Mouse (Mus musculus) neural tube, embryonic 15.5 days (tissue): Measurements from ENCODE around the gene Mapk8ip1. TPM values are rescaled to one million over a fixed set of nuclear protein-coding genes. Genes with fewer than 3 reads are reported as not detected.

Experiments
- ATAC-seq: fragments of 200-750 bp; cut with Nextera tagmentation; 2 replicates; pipeline ENCODE4 v1.8.0; 2017; ENCODE audit warnings: mild to moderate bottlenecking, moderate TSS enrichment, moderate library complexity; ENCODE audit not compliant: low FRiP score
- H3K27ac ChIP-seq: fragments of 300-500 bp; sonication (generic); replicated peaks from 2 replicates; pipeline ENCODE4 v1.5.1; 2015; ENCODE audit warnings: mild to moderate bottlenecking, inconsistent platforms
- H3K27me3 ChIP-seq: fragments of 300-500 bp; sonication (generic); replicated peaks from 2 replicates; pipeline ENCODE4 v1.6.1; 2015; ENCODE audit warnings: inconsistent platforms
- H3K36me3 ChIP-seq: fragments of 300-500 bp; sonication (generic); 2 replicates; pipeline ENCODE4 v1.6.1; 2015; ENCODE audit warnings: inconsistent platforms
- H3K4me1 ChIP-seq: fragments of 300-500 bp; sonication (generic); 2 replicates; pipeline ENCODE4 v1.6.1; 2015; ENCODE audit warnings: inconsistent platforms
- H3K4me2 ChIP-seq: fragments of 300-500 bp; sonication (generic); 2 replicates; pipeline ENCODE4 v1.6.1; 2015; ENCODE audit warnings: inconsistent platforms, mild to moderate bottlenecking, moderate library complexity
- H3K4me3 ChIP-seq: fragments of 300-500 bp; sonication (generic); replicated peaks from 2 replicates; pipeline ENCODE4 v1.5.1; 2015; ENCODE audit warnings: mild to moderate bottlenecking, inconsistent platforms
- H3K9ac ChIP-seq: fragments of 300-500 bp; sonication (generic); replicated peaks from 2 replicates; pipeline ENCODE4 v1.6.1; 2015; ENCODE audit warnings: mild to moderate bottlenecking, inconsistent platforms
- H3K9me3 ChIP-seq: fragments of 300-500 bp; sonication (generic); replicated peaks from 2 replicates; pipeline ENCODE4 v1.6.1; 2016; ENCODE audit warnings: inconsistent platforms
- WGBS: fragments of 180-500 bp; shearing (Covaris S2); methylation state at CpG from one replicate; pipeline ENCODE4 v1.1.7; 2015; ENCODE audit warnings: mixed read lengths; 5-methylcytosine and 5-hydroxymethylcytosine counted together
- polyA plus RNA-seq: library from polyadenylated mRNA; unstranded; fragments of >200 nt; fragmentation: Nextera tagmentation; extraction: Ambion mirVana; gene quantifications from 2 replicates; pipeline ENCODE4 v1.2.1, GENCODE M21; 2015

Mapk8ip1 gene
- polyA plus RNA-seq, 1 experiment from 2014 or later = 169 TPM

DNA sequence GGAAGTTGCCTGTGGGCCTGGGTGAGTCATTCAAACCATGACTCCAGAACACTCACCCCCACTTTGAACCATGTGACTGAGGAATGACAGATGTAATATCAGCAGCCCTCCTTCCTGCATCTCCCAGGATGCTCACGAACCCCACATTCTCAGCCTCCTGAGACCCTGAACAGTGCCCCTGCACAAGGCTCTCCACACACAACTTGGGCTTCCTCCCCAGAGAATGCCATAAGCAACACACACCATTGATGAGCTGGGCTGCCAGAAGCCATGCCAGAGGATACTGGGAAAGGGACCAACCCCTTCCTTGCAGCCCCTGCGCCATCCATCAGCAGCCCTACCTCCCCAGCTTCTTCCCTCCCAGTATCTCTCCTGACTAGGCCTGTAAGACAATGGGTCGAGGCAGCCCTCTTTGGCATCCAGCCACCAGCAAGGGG, 13.0 kb downstream of the Mapk8ip1 start:
- peaks cover 46% of the 10 kb centered on the region for H3K36me3 ChIP-seq
- peak overlapping the region; percentile 84 for H3K9ac ChIP-seq
- H3K4me1 ChIP-seq = peaks cover 63% of the 10 kb centered on the region
- H3K9me3 ChIP-seq = no peaks in the 10 kb centered on the region
- H3K4me2 ChIP-seq = peak overlapping the region; percentile 87
- peak overlapping the region; percentile 74 for H3K4me3 ChIP-seq
- no peak for ATAC-seq
- H3K27ac ChIP-seq = peak overlapping the region; percentile 83
- WGBS = 30% methylated on average over 3 of the region's 3 CpGs
- no peaks in the 10 kb centered on the region for H3K27me3 ChIP-seq

DNA sequence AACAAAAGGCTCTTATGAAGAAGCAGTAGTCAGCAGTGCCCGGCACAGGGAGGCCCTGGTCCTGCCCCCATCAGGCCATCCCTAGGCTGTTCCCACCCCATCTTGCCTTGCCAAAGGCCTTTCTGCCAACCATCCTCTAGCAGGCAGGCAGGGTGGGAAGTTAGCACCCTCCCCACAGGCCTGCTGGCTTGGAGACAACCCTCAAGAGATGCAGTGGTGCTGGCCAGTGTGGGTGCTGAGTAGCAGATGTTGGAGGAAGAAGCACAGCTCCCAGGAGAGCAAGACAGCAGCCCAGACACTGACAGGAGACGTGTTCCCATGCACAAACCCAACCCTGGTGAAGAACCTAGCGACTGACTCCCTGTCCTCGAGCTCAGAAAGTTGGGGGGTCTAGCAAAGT, 13.4 kb downstream of the Mapk8ip1 start:
- Histone ChIP-seq H3K27me3 (no peaks in the 10 kb centered on the region), H3K4me1 (peaks cover 59% of the 10 kb centered on the region), H3K4me2 (peak overlapping the region; percentile 87), H3K9me3 (no peaks in the 10 kb centered on the region), H3K27ac (peak overlapping the region; percentile 83; the same call in 1 of the 2 replicates), H3K36me3 (peaks cover 50% of the 10 kb centered on the region), H3K4me3 (peak overlapping the region; percentile 74), H3K9ac (peak overlapping the region; percentile 84)
- ATAC-seq = no peak
- whole genome bisulfite sequencing = 64% methylated on average over 4 of the region's 4 CpGs

DNA sequence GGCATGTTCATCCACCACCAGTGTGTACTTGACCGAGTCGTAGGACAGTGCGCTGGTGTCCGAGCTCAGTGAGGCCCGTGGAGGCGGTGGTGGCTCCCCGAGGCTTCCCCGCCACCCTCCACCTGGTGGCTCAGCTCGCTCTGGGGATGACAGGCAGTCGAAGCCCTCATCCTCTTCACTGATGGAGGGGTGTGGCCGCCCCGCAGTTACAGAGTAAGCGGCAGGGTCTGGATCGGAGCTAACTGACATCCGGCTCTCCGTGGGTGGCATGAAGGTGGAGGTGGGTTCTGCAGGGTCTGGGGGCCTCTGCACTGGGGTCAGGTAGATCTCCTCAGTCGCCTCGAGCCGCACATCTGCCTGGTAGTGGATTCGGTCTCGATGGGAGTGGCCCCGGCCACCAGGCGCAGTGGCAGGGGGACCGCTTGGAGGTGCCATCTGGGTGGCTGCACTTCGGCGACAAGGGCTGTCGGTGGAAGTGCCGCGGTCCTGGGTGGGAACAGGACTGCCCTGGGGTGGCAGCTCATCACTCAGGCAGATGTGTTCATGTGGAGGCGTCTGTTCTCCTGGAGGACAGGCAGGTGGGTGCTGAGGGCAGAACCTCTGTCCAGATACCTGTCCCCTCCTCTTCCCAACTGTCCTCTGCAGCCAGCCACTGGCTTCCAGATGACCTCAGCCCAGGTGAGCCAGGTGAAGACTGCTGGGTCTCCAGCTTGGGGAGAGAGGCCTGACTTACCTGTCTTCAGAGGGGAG, 14.1 kb downstream of the Mapk8ip1 start:
- Histone ChIP-seq H3K27me3 (no peaks in the 10 kb centered on the region), H3K9ac (peak overlapping the region; percentile 84; the same call in 1 of the 2 replicates), H3K9me3 (no peaks in the 10 kb centered on the region), H3K27ac (no peak overlapping the region), H3K36me3 (peaks cover 57% of the 10 kb centered on the region), H3K4me2 (peak overlapping the region; percentile 87), H3K4me1 (peaks cover 52% of the 10 kb centered on the region), H3K4me3 (no peak overlapping the region)
- 94% methylated on average over 30 of the region's 30 CpGs for WGBS
- no peak for ATAC-seq

DNA sequence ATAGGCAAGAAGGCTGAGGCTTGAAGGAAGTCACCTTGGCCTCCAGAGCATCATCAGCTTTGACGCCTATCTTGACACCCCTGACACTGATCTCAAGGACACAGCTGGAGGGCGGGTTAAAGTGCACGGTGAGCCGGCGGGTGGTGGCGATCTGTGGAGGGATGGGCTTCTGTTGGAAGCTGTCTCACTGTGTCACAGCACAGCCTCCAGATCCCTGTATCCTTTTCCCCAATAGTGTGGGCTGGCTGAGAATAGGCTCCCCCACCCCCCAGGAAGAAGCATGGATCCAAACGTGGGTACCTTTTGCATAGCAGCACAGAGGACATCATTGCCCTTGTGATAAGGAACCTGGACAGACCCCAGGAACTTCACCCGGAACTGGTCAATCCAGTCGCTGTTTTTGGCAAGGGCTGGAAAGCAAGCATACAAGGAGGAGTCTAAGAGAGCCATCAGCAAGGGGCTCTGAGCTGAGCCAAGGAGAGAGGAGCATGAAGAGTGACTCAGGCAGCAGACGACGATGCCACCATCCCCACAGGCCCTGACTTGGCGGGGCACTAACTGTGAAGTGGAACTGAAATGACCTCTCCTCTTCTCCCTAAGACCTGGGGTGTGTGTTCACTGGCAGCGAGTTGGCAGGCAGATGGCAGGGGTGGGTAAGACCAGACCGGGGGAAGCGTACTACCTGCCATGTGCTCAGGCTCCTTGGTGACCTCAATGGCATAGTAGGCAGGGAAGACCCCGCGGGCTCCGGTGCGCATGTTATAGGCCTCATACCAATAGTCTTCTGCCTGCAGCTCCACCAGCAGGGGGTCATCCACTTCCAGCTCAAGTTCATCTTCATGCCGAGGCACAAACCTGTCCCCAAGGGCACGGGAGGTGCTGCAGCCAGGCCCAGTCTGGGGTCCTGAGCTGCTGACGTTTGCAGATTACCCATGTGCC, 15.7 kb downstream of the Mapk8ip1 start:
- Histone ChIP-seq H3K4me3 (no peak overlapping the region), H3K27ac (no peak overlapping the region), H3K36me3 (peaks cover 73% of the 10 kb centered on the region), H3K4me1 (peaks cover 39% of the 10 kb centered on the region), H3K27me3 (no peaks in the 10 kb centered on the region), H3K4me2 (no peak overlapping the region), H3K9ac (no peak overlapping the region), H3K9me3 (no peaks in the 10 kb centered on the region)
- no peak for ATAC-seq
- WGBS = 86% methylated on average over 22 of the region's 22 CpGs

DNA sequence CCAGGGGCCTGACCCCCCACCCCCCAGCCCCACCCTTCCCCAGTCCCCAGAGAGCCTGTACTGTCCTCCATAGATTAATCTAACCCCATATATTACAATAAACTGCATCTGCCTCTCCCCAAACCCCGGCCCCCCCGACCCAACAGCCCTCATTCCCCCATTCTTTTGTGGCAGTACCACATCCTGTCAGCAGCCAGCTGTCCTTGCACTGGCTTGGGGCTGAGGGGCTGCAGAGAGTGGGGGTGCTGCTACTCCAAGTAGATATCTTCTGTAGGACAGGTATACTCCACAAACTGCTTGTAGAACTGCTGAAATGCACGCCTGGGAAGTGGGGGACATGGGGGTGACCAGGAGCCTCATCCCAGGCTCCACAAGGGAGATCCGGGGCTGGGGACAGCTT, 17.0 kb downstream of the Mapk8ip1 start:
- no peak for ATAC-seq
- Histone ChIP-seq H3K4me2 (no peak overlapping the region), H3K27ac (no peak overlapping the region), H3K27me3 (no peaks in the 10 kb centered on the region), H3K9me3 (no peaks in the 10 kb centered on the region), H3K4me1 (peaks cover 29% of the 10 kb centered on the region), H3K4me3 (no peak overlapping the region), H3K36me3 (peaks cover 86% of the 10 kb centered on the region), H3K9ac (no peak overlapping the region)
- 79% methylated on average over 4 of the region's 4 CpGs for WGBS

DNA sequence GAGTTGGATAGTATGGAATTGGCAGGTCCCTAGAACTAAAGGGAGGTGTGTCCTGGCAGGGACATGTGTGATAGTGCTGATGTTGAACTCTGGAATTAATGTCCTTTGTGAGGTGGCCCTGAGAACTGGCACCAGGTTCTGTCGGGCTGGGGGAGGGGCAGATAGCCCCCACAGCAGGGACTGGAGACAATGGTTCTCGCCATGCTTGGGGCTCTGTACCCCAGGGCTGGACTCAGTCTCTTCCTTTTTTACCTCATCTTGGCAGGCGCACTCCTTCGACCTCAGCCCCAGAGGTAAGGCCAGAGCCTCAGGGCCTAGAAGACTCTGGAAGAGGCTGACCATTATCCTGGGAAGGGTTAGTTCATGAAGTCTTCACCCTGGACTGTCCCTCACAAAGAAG, 18.3 kb downstream of the Mapk8ip1 start:
- Histone ChIP-seq H3K36me3 (peaks cover 99% of the 10 kb centered on the region), H3K9ac (no peak overlapping the region), H3K4me3 (no peak overlapping the region), H3K27me3 (no peaks in the 10 kb centered on the region), H3K27ac (no peak overlapping the region), H3K4me1 (peaks cover 17% of the 10 kb centered on the region), H3K9me3 (no peaks in the 10 kb centered on the region), H3K4me2 (no peak overlapping the region)
- 93% methylated on average over 4 of the region's 4 CpGs for WGBS
- no peak for ATAC-seq

- Histone ChIP-seq H3K9ac (no peak within 1 kb of the TSS), H3K4me3 (no peak within 1 kb of the TSS), H3K27me3 (no peaks in the 10 kb centered on the region), H3K4me1 (peaks cover 10% of the 10 kb centered on the region), H3K36me3 (peaks cover 93% of the 10 kb centered on the region), H3K4me2 (no peak within 1 kb of the TSS), H3K27ac (0 out of 2 replicates have a peak within 1 kb of the TSS, but pooled peaks have one; percentile 5), H3K9me3 (no peaks in the 10 kb centered on the region)
- no peak for ATAC-seq
- WGBS = 91% methylated on average over 5 of the region's 5 CpGs
Measured at GRCm38 (mm10) chr2:92381901-92382588, 19.0 kb downstream of the Mapk8ip1 start, which contains the start of gene 1700029I15Rik. 1700029I15Rik (plus strand) TSS chr2:92382538.

GRCm38 (mm10) chr2:92381161-92381560, 19.9 kb downstream of the Mapk8ip1 start:
- H3K9me3 ChIP-seq = no peaks in the 10 kb centered on the region
- no peak overlapping the region for H3K27ac ChIP-seq
- no peak overlapping the region for H3K4me3 ChIP-seq
- H3K27me3 ChIP-seq = no peaks in the 10 kb centered on the region
- no peak overlapping the region for H3K9ac ChIP-seq
- no peak overlapping the region for H3K4me2 ChIP-seq
- peaks cover 84% of the 10 kb centered on the region for H3K36me3 ChIP-seq
- peaks cover 10% of the 10 kb centered on the region for H3K4me1 ChIP-seq
- WGBS = 87% methylated on average over 5 of the region's 5 CpGs
- no peak for ATAC-seq

DNA sequence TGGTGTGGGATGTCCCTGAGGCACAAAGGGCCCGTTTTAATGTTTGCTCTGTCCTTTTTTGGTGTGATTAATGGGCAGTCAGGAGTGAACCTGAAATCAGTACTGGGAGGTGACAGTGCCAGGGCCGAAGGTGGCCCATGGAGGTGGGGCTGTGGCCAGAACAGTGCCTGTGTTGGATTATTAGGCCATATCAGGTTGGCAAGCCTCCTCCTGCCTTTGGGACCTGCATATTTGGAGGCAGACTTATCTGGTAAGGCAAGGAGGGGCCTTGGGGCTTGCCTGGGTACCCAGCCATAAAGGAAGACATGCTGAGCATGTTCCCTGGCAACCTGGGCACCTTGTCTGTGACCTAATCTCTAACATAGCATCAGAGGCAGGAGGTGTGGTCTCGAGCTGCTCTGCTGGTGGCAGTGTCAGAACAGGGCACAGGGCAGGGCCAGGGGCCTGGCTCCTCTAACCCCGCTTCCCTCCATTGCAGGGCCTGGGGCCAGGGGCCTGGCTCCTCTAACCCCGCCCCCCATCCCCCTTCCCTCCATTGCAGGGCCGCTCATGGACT, 20.5 kb downstream of the Mapk8ip1 start:
- Histone ChIP-seq H3K9me3 (no peaks in the 10 kb centered on the region), H3K4me3 (no peak overlapping the region), H3K9ac (no peak overlapping the region), H3K36me3 (peaks cover 78% of the 10 kb centered on the region), H3K27me3 (no peaks in the 10 kb centered on the region), H3K27ac (no peak overlapping the region), H3K4me1 (peaks cover 16% of the 10 kb centered on the region), H3K4me2 (no peak overlapping the region)
- no peak for ATAC-seq
- 75% methylated on average over 6 of the region's 6 CpGs for WGBS

- no peak overlapping the region for H3K4me2 ChIP-seq
- H3K27me3 ChIP-seq = no peaks in the 10 kb centered on the region
- no peak overlapping the region for H3K9ac ChIP-seq
- no peak overlapping the region for H3K27ac ChIP-seq
- peaks cover 72% of the 10 kb centered on the region for H3K36me3 ChIP-seq
- WGBS = 80% methylated on average over 17 of the region's 17 CpGs
- ATAC-seq = no peak
- H3K4me1 ChIP-seq = peaks cover 17% of the 10 kb centered on the region
- H3K9me3 ChIP-seq = no peaks in the 10 kb centered on the region
- no peak overlapping the region for H3K4me3 ChIP-seq
Measured at GRCm38 (mm10) chr2:92379783-92380494, 21.1 kb downstream of the Mapk8ip1 start.
